Mouse (Mus musculus) G1E (cell line): Measurements from ENCODE around the gene Rhox2b. TPM values are rescaled to one million over a fixed set of nuclear protein-coding genes. Genes with fewer than 3 reads are reported as not detected.
"Not testable (repeated sequence)": the region's sequence is repeated elsewhere in the genome, so short reads cannot be mapped to it uniquely, and the experiment has no call there.

Source experiments
- ATAC-seq: 2 replicates; pipeline ENCODE4 v1.8.0; 2016; ENCODE audit warnings: mild to moderate bottlenecking; ENCODE audit not compliant: insufficient number of reproducible peaks, poor library complexity, low FRiP score, severe bottlenecking; ENCODE audit errors: extremely low read depth
- DNase-seq: peaks from one replicate; pipeline ENCODE4 v3.0.0; 2012; ENCODE audit warnings: low spot score
- H3K27me3 ChIP-seq: 2 replicates; pipeline ENCODE4 v1.6.1; 2012; ENCODE audit warnings: mild to moderate bottlenecking, low read length, inconsistent platforms; ENCODE audit not compliant: insufficient read depth
- H3K36me3 ChIP-seq: replicated peaks from 2 replicates; pipeline ENCODE3; 2012; ENCODE audit warnings: mild to moderate bottlenecking, inconsistent platforms
- H3K4me1 ChIP-seq: 2 replicates; pipeline ENCODE4 v1.6.1; 2012; ENCODE audit warnings: low read depth, low read length, inconsistent platforms, mixed read lengths; ENCODE audit not compliant: insufficient read depth
- H3K4me3 ChIP-seq: 2 replicates; pipeline ENCODE4 v1.5.1; 2012; ENCODE audit warnings: low read depth, mild to moderate bottlenecking, inconsistent platforms, low read length, moderate library complexity, mixed read lengths
- H3K9me3 ChIP-seq: replicated peaks from 2 replicates; pipeline ENCODE4 v1.6.1; 2012; ENCODE audit warnings: inconsistent platforms
- polyA plus RNA-seq: library from polyadenylated mRNA; stranded (reverse); fragments of >175 nt; gene quantifications from 2 replicates; pipeline ENCODE4 v1.2.3, GENCODE M21; 2012
- total RNA-seq, 2 experiments: library from RNA; stranded (forward) in 1 of 2; stranded (reverse) in 1 of 2; fragments of 200-1000 nt in 1 of 2; fragments of >200 nt in 1 of 2; fragmentation: Nextera tagmentation in 1 of 2; gene quantifications; 2 replicates each; pipeline ENCODE4 v1.2.3; 2014 to 2017

The Rhox2b gene
- total RNA-seq (2014; fragmentation: Nextera tagmentation) (not detected in 2 replicates), total RNA-seq (2017) (0.33 TPM in 1 of 2 replicates, not detected in the other), polyA plus RNA-seq (not detected in 2 replicates)

DNA sequence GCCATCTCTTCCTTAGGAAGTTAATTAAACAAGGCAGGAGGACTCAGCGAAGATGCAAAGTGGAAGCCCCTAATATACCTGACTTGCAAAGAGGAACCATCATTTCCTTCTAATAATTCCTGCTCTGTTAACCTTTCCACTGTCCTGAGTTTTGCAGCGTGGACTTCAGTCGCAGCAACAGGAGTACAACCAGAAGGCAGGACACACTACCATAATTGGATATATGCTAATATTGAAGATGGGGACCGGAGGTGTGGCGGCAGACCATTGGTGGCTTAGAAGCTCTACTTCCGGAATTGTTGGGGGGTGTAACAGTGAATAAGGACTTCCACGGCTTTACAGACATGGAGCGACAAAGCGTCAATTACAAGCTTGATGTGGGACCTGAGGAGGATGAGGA lies at the start of gene Rhox2b:
Gene Rhox2b, plus strand, starts transcription at position 301 of the 400 bp plus-strand sequence.
- H3K9me3 ChIP-seq, DNase-seq, ATAC-seq: not testable (repeated sequence)

DNA sequence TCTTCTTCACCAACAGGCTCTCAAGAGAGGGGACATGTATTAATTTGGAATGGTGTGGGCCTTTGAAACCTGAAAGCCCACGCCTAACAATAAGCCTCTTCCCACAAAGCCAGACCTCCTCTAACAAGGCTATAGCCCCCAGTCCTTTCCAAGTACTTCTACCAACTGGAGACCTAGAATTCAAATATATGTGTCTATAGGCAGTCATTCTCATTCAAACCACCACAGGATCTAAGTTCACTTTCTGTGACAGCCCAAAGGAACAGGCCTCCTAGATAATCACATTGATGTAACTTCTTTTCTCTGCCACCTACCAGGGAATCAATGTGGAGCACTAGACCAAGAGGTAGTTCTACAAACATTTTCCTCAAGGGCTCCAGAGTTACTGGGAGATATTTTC lies 32.1 kb upstream of the Rhox2b start, which contains the start of gene Rhox3a2:
Gene Rhox3a2, plus strand, starts transcription at position 301 of the 400 bp plus-strand sequence.
- DNase-seq, H3K4me3 ChIP-seq, ATAC-seq, H3K27me3 ChIP-seq, H3K4me1 ChIP-seq, H3K9me3 ChIP-seq, H3K36me3 ChIP-seq: not testable (repeated sequence)

More for the DNA sequence above, at the start of gene Rhox2b:
- not testable (repeated sequence) for H3K4me1 ChIP-seq, H3K4me3 ChIP-seq, H3K36me3 ChIP-seq, H3K27me3 ChIP-seq

GRCm38 (mm10) chrX:37390548-37390947 lies 21.3 kb upstream of the Rhox2b start, which contains the start of gene Rhox4a2:
Rhox4a2 (plus strand) TSS chrX:37390848.
- not testable (repeated sequence) for H3K4me3 ChIP-seq, ATAC-seq, H3K36me3 ChIP-seq, H3K4me1 ChIP-seq, H3K27me3 ChIP-seq, DNase-seq, H3K9me3 ChIP-seq

DNA sequence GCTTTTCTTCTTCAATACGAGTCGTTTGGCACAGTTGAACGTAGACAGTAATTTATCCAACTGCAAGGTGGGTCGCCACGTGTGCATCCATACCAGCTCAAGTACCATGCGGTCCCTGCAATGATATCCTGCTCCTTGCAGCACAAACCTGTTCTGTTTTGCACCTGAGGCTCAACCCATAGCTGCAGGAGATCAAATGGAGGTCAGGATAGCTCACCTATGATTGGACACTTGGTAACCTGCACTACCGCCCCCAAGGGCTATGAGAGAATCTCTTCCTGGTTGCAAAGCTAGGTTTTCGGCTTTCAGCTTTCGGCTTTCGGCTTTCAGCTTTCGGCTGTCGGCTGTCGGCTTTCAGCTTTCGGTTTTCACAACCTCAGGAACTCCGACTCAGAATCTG lies 20.3 kb downstream of the Rhox2b start, which contains the start of gene Rhox4b:
Gene Rhox4b, plus strand, starts transcription at position 301 of the 400 bp plus-strand sequence.
- not testable (repeated sequence) for H3K4me3 ChIP-seq, H3K4me1 ChIP-seq, H3K27me3 ChIP-seq, DNase-seq, ATAC-seq, H3K9me3 ChIP-seq, H3K36me3 ChIP-seq

GRCm38 (mm10) chrX:37453380-37453779 lies 41.5 kb downstream of the Rhox2b start, which contains the start of gene Rhox2c:
Rhox2c (plus strand) TSS chrX:37453680.
- ATAC-seq, H3K27me3 ChIP-seq, DNase-seq, H3K4me3 ChIP-seq, H3K36me3 ChIP-seq, H3K9me3 ChIP-seq, H3K4me1 ChIP-seq: not testable (repeated sequence)

- H3K36me3 ChIP-seq, H3K9me3 ChIP-seq, H3K27me3 ChIP-seq, H3K4me1 ChIP-seq, H3K4me3 ChIP-seq, ATAC-seq, DNase-seq: not testable (repeated sequence)
Observed at GRCm38 (mm10) chrX:37458285-37458684, 46.4 kb downstream of the Rhox2b start, which contains the start of gene Rhox3c. Rhox3c (plus strand) TSS chrX:37458585.

Other genes with a start within 250 kb of the Rhox2b start
Only the 20 nearest of the 25 such genes appear.
- gene Gm9, start 201.0 kb upstream of the Rhox2b start, total RNA-seq (2014; fragmentation: Nextera tagmentation), result not detected in 2 replicates
- not detected in 2 replicates for gene Gm9, start 201.0 kb upstream of the Rhox2b start, total RNA-seq (2017)
- gene Gm9, start 201.0 kb upstream of the Rhox2b start, polyA plus RNA-seq, result not detected in 2 replicates
- gene Rhox1, start 189.8 kb upstream of the Rhox2b start, total RNA-seq (2014; fragmentation: Nextera tagmentation), result not detected in 2 replicates
- gene Rhox1, start 189.8 kb upstream of the Rhox2b start, total RNA-seq (2017), result not detected in 2 replicates
- gene Rhox1, start 189.8 kb upstream of the Rhox2b start, polyA plus RNA-seq, result not detected in 2 replicates
- not detected in 2 replicates for gene Rhox2a, start 167.1 kb upstream of the Rhox2b start, total RNA-seq (2014; fragmentation: Nextera tagmentation)
- 0.22 TPM in 1 of 2 replicates, not detected in the other for gene Rhox2a, start 167.1 kb upstream of the Rhox2b start, total RNA-seq (2017)
- not detected in 2 replicates for gene Rhox2a, start 167.1 kb upstream of the Rhox2b start, polyA plus RNA-seq
- not detected in 2 replicates for gene Rhox3a, start 162.1 kb upstream of the Rhox2b start, total RNA-seq (2014; fragmentation: Nextera tagmentation)
- gene Rhox3a, start 162.1 kb upstream of the Rhox2b start, total RNA-seq (2017), result not detected in 2 replicates
- gene Rhox3a, start 162.1 kb upstream of the Rhox2b start, polyA plus RNA-seq, result not detected in 2 replicates
- not detected in 2 replicates for gene Rhox4a, start 146.7 kb upstream of the Rhox2b start, total RNA-seq (2014; fragmentation: Nextera tagmentation)
- not detected in 2 replicates for gene Rhox4a, start 146.7 kb upstream of the Rhox2b start, total RNA-seq (2017)
- gene Rhox4a, start 146.7 kb upstream of the Rhox2b start, polyA plus RNA-seq, result not detected in 2 replicates
- not detected in 2 replicates for gene Rhox3a2, start 32.0 kb upstream of the Rhox2b start, total RNA-seq (2014; fragmentation: Nextera tagmentation)
- gene Rhox3a2, start 32.0 kb upstream of the Rhox2b start, total RNA-seq (2017), result 0.22 TPM in 1 of 2 replicates, not detected in the other
- not detected in 2 replicates for gene Rhox3a2, start 32.0 kb upstream of the Rhox2b start, polyA plus RNA-seq
- not detected in 2 replicates for gene Rhox4a2, start 21.2 kb upstream of the Rhox2b start, total RNA-seq (2014; fragmentation: Nextera tagmentation)
- not detected in 2 replicates for gene Rhox4a2, start 21.2 kb upstream of the Rhox2b start, total RNA-seq (2017)
- not detected in 2 replicates for gene Rhox4a2, start 21.2 kb upstream of the Rhox2b start, polyA plus RNA-seq
- gene Rhox4b, start 20.4 kb downstream of the Rhox2b start, total RNA-seq (2014; fragmentation: Nextera tagmentation), result not detected in 2 replicates
- not detected in 2 replicates for gene Rhox4b, start 20.4 kb downstream of the Rhox2b start, total RNA-seq (2017)
- not detected in 2 replicates for gene Rhox4b, start 20.4 kb downstream of the Rhox2b start, polyA plus RNA-seq
- gene Rhox2c, start 41.6 kb downstream of the Rhox2b start, total RNA-seq (2014; fragmentation: Nextera tagmentation), result not detected in 2 replicates
- not detected in 2 replicates for gene Rhox2c, start 41.6 kb downstream of the Rhox2b start, total RNA-seq (2017)
- gene Rhox2c, start 41.6 kb downstream of the Rhox2b start, polyA plus RNA-seq, result not detected in 2 replicates
- not detected in 2 replicates for gene Rhox3c, start 46.5 kb downstream of the Rhox2b start, total RNA-seq (2014; fragmentation: Nextera tagmentation)
- gene Rhox3c, start 46.5 kb downstream of the Rhox2b start, total RNA-seq (2017), result not detected in 2 replicates
- gene Rhox3c, start 46.5 kb downstream of the Rhox2b start, polyA plus RNA-seq, result not detected in 2 replicates
- not detected in 2 replicates for gene Rhox4c, start 68.3 kb downstream of the Rhox2b start, total RNA-seq (2014; fragmentation: Nextera tagmentation)
- gene Rhox4c, start 68.3 kb downstream of the Rhox2b start, total RNA-seq (2017), result not detected in 2 replicates
- gene Rhox4c, start 68.3 kb downstream of the Rhox2b start, polyA plus RNA-seq, result not detected in 2 replicates
- not detected in 2 replicates for gene Rhox2d, start 81.4 kb downstream of the Rhox2b start, total RNA-seq (2014; fragmentation: Nextera tagmentation)
- gene Rhox2d, start 81.4 kb downstream of the Rhox2b start, total RNA-seq (2017), result not detected in 2 replicates
- gene Rhox2d, start 81.4 kb downstream of the Rhox2b start, polyA plus RNA-seq, result not detected in 2 replicates
- gene Rhox4d, start 102.3 kb downstream of the Rhox2b start, total RNA-seq (2014; fragmentation: Nextera tagmentation), result not detected in 2 replicates
- 0.17 TPM in 1 of 2 replicates, not detected in the other for gene Rhox4d, start 102.3 kb downstream of the Rhox2b start, total RNA-seq (2017)
- not detected in 2 replicates for gene Rhox4d, start 102.3 kb downstream of the Rhox2b start, polyA plus RNA-seq
- not detected in 2 replicates for gene Rhox2e, start 118.4 kb downstream of the Rhox2b start, total RNA-seq (2014; fragmentation: Nextera tagmentation)
- gene Rhox2e, start 118.4 kb downstream of the Rhox2b start, total RNA-seq (2017), result not detected in 2 replicates
- not detected in 2 replicates for gene Rhox2e, start 118.4 kb downstream of the Rhox2b start, polyA plus RNA-seq
- gene Rhox3e, start 130.0 kb downstream of the Rhox2b start, total RNA-seq (2014; fragmentation: Nextera tagmentation), result not detected in 2 replicates
- not detected in 2 replicates for gene Rhox3e, start 130.0 kb downstream of the Rhox2b start, total RNA-seq (2017)
- gene Rhox3e, start 130.0 kb downstream of the Rhox2b start, polyA plus RNA-seq, result not detected in 2 replicates
- gene Rhox4e, start 145.3 kb downstream of the Rhox2b start, total RNA-seq (2014; fragmentation: Nextera tagmentation), result not detected in 2 replicates
- gene Rhox4e, start 145.3 kb downstream of the Rhox2b start, total RNA-seq (2017), result not detected in 2 replicates
- not detected in 2 replicates for gene Rhox4e, start 145.3 kb downstream of the Rhox2b start, polyA plus RNA-seq
- gene Rhox2f, start 159.3 kb downstream of the Rhox2b start, total RNA-seq (2014; fragmentation: Nextera tagmentation), result not detected in 2 replicates
- not detected in 2 replicates for gene Rhox2f, start 159.3 kb downstream of the Rhox2b start, total RNA-seq (2017)
- not detected in 2 replicates for gene Rhox2f, start 159.3 kb downstream of the Rhox2b start, polyA plus RNA-seq
- not detected in 2 replicates for gene Rhox3f, start 168.9 kb downstream of the Rhox2b start, total RNA-seq (2014; fragmentation: Nextera tagmentation)
- not detected in 2 replicates for gene Rhox3f, start 168.9 kb downstream of the Rhox2b start, total RNA-seq (2017)
- gene Rhox3f, start 168.9 kb downstream of the Rhox2b start, polyA plus RNA-seq, result not detected in 2 replicates
- gene Rhox4f, start 195.6 kb downstream of the Rhox2b start, total RNA-seq (2014; fragmentation: Nextera tagmentation), result not detected in 2 replicates
- not detected in 2 replicates for gene Rhox4f, start 195.6 kb downstream of the Rhox2b start, total RNA-seq (2017)
- gene Rhox4f, start 195.6 kb downstream of the Rhox2b start, polyA plus RNA-seq, result not detected in 2 replicates
- gene Rhox3g, start 216.5 kb downstream of the Rhox2b start, total RNA-seq (2014; fragmentation: Nextera tagmentation), result not detected in 2 replicates
- gene Rhox3g, start 216.5 kb downstream of the Rhox2b start, total RNA-seq (2017), result not detected in 2 replicates
- gene Rhox3g, start 216.5 kb downstream of the Rhox2b start, polyA plus RNA-seq, result not detected in 2 replicates